Mouse (Mus musculus): ENCODE results near the gene C1qtnf9. TPM values are rescaled to one million over a fixed set of nuclear protein-coding genes. Genes with fewer than 3 reads are reported as not detected.
A peak's percentile ranks its signal among the peaks of the same experiment; 100 is the strongest.

Gene C1qtnf9
- total RNA-seq, 2 experiments from 2014 or later = 17.0 to 18.9 TPM

GRCm38 (mm10) chr14:60790103-60790502 lies 22.2 kb downstream of the C1qtnf9 start:
- peak; percentile 77 for DNase-seq

DNA sequence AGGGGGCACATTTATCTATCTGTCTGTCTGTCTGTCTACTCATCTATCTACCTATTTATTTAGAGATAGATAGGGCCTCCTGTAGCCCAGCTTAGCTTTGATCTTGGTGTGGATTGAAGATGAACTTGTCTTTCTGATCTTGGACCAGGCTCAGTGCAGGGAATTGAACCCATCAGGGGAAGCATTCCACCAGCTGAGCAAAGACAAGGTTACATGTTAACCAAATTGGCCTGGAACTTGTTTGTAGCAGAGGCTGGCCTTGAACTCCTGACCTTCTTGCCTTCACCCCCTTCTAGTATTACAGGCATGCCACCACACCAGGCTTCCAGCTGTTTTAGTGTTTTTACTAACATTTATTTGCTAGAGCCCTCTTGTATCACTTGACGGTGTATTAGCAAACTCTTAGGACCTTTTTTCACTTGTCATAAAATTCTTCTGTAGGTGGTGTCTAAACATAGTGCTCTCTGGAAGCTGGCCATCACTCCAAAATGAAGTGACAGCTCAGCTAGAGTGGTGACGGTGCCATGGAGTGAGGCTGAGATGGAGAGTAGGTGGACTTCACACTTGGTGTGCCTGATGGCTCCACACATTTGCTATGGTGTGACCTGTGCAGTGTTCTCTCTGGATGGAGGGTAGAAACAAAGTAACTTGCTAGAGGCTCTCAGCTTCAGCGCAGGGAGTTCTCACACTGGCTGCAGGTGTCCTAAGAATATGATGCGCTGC lies 28.8 kb downstream of the C1qtnf9 start:
- no peak for DNase-seq

DNA sequence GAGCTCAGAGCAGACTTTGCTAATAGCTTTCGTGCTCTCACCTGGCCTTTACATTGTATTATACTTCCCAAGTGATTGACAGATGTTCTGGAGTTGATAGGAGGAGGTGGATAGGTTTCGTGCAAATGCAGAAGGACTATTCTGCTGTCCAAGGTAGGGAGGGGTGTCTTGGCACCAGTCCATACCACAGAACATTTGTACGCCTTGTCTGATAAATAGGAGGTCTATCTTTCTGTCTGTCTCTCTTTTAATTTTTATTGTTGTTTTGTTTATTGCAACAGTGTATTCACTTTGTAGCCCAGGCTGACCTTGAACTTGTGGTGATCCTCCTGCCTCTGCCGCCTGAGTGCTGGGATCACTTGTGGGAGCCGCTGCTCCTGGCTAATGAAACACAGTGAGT lies 29.7 kb downstream of the C1qtnf9 start:
- no peak for DNase-seq

GRCm38 (mm10) chr14:60798721-60799120 lies 30.8 kb downstream of the C1qtnf9 start:
- DNase-seq = no peak

- no peak for DNase-seq
These were observed 32.1 kb downstream of the C1qtnf9 start for GRCm38 (mm10) chr14:60799762-60800728.

DNA sequence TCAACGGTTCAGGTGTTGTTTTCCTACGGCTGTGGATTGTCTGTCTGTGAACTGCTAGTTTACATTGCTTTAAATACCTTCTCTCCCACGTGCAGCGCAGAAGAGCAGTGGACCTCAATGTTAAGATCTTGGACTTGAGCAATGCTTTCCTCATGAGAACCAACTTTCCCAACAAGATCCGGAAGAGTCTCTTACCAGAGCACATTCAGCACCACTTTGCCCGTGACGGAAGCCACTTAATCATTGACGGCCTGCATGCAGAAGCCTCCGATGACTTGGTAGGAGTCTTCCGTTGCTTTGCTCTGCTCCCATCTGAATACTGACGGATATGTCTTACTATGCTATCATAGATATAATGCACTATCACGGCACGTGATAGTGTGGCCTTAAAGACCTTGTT lies 34.1 kb downstream of the C1qtnf9 start:
- DNase-seq = no peak

DNA sequence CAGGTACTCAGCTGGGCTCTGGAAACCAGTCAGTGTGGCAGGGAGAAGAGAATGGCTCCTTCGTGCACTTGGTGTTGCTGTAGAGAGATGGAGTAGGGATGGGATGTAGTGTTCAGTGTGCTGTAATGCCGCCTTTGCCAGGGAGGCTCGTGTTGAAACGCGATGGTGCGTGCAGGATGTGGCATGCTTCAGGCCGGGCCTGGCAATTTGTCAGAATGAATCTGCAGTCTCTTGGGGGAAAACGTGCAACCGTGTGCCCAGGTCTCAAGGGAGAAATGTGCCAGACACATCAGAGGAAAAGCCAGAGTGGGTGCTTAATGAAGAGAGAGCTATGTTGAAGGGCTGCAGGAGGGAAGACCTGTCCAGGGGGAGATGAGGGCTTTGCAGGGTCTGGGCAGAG lies 37.0 kb downstream of the C1qtnf9 start:
- peak; percentile 54 for DNase-seq

DNA sequence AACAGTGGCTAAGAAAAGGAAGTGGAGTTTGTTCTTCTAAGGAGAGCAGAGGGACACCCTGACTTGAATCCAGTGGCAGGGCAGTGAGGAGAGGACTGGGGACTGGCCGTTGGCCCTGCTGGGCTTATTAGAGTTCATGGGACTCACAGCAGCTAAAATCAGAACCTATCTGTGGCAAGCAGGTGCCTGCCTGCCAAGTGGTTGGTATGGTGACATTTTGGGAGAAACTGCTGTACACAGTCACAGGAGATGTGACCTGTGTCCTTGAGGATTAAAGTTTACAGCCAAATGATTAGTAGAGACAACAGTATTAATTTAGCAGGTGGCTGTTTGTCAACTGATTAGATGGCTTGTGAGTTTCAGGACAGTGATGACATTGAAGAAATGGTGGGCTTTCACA lies 37.9 kb downstream of the C1qtnf9 start:
- peak; percentile 43 for DNase-seq

DNA sequence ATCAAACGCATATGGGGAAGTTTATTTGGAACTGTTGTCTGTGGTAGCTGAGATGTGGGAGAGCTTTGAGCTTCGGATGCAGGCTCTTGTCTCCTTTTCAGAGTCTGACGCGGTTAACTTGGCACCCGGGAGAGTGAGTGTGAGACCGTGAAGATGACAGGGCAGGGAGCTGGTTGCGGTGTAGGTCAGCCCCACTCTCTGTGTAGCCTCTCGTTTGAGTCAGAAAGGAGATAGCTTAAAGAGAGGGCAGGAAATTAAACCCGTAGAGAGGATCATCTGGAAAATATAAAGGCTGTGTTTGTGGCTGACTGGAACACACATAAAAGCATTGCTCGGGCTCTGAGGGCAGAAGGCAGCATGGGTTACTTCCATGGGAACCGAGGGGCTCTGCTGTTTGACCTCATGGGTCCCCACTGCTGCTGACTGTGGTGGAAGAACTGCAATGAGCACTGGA lies 39.0 kb downstream of the C1qtnf9 start:
- DNase-seq = no peak

GRCm38 (mm10) chr14:60809881-60810280 lies 41.9 kb downstream of the C1qtnf9 start:
- no peak for DNase-seq

- DNase-seq = no peak
These were observed 43.6 kb downstream of the C1qtnf9 start for GRCm38 (mm10) chr14:60811547-60811946.

GRCm38 (mm10) chr14:60815098-60815497 lies 47.2 kb downstream of the C1qtnf9 start:
- DNase-seq = no peak

DNA sequence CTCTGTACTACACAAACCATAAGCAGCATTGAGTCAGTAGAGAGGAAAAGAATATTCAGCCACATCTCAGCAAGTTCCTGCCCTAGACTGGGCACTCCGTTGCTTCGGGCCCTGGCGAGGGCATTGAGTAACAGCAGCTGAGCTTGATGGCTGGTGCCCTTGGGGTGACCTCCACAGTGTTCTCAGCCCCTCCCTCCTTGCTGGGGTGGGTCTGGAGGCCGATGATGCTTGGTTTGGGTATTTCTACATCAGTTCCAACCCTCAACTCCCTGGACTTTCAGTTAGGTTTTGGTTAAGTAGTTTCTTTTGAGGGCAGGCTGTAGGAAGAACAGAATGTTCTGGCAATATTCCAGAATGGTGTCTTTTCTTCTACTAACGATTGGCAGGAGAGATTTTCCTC lies 50.1 kb downstream of the C1qtnf9 start:
- no peak for DNase-seq

GRCm38 (mm10) chr14:60830096-60830495 lies 62.2 kb downstream of the C1qtnf9 start:
- DNase-seq = no peak

Other genes starting within 250 kb of the C1qtnf9 start
- 100 to 1,000 TPM in 1 of 2 experiments, 10 to 100 TPM in 1; 79.0 to 103 TPM for gene Spata13, start 134.1 kb upstream of the C1qtnf9 start, total RNA-seq (2021)
- gene Mipep, start 16.4 kb downstream of the C1qtnf9 start, total RNA-seq (2021) = 10 to 100 TPM; 52.9 to 57.9 TPM